Mouse (Mus musculus): Measurements from ENCODE around the gene Rnf31. TPM values are rescaled to one million over a fixed set of nuclear protein-coding genes. Genes with fewer than 3 reads are reported as not detected.

Gene Rnf31
- 20.2 TPM for polyA plus RNA-seq (2014; fragmentation: Illumina TruSeq; extraction: RNeasy Lipid Tissue Mini Kit (QIAGEN cat#74804); ENCODE audit: low read depth, low replicate concordance)

GRCm38 (mm10) chr14:55591331-55591891 lies at the start of gene Rnf31:
Gene Rnf31 (plus strand): TSS chr14:55591708.

GRCm38 (mm10) chr14:55559799-55560201 lies 31.7 kb upstream of the Rnf31 start, which contains the start of gene Dcaf11:
Gene Dcaf11 (plus strand): TSS chr14:55560006.

GRCm38 (mm10) chr14:55560202-55561073 lies 31.1 kb upstream of the Rnf31 start, which contains the start of gene A730061H03Rik:
Gene A730061H03Rik (minus strand): TSS chr14:55560406.

GRCm38 (mm10) chr14:55575302-55575701 lies 16.2 kb upstream of the Rnf31 start, which contains the start of gene Fitm1:
Gene Fitm1 (plus strand): TSS chr14:55575617.

GRCm38 (mm10) chr14:55577871-55578667 lies 13.4 kb upstream of the Rnf31 start, which contains the start of gene Psme1:
Gene Psme1 (plus strand): TSS chr14:55578123.

GRCm38 (mm10) chr14:55584702-55585565 lies 6.6 kb upstream of the Rnf31 start, which contains the start of gene Emc9:
Gene Emc9 (minus strand): TSS chr14:55585302.

GRCm38 (mm10) chr14:55590748-55591330 lies 669 bp upstream of the Rnf31 start, which contains the start of gene Psme2:
Gene Psme2 (minus strand): TSS chr14:55591113.

GRCm38 (mm10) chr14:55603271-55603632 lies 11.7 kb downstream of the Rnf31 start, which contains the start of gene Irf9:
Gene Irf9 (plus strand): TSS chr14:55603571.

GRCm38 (mm10) chr14:55617822-55618221 lies 26.3 kb downstream of the Rnf31 start, which contains the start of gene Rec8:
Gene Rec8 (plus strand): TSS chr14:55618037.

GRCm38 (mm10) chr14:55635523-55636007 lies 44.1 kb downstream of the Rnf31 start, which contains the start of gene Ipo4:
Gene Ipo4 (minus strand): TSS chr14:55635957.

GRCm38 (mm10) chr14:55637795-55638194 lies 46.3 kb downstream of the Rnf31 start, which contains the start of gene Gm49378:
Gene Gm49378 (minus strand): TSS chr14:55637895.

GRCm38 (mm10) chr14:55643060-55643907 lies 51.8 kb downstream of the Rnf31 start, which contains the start of gene Tm9sf1:
Gene Tm9sf1 (minus strand): TSS chr14:55643806.

GRCm38 (mm10) chr14:55649884-55650283 lies 58.4 kb downstream of the Rnf31 start, which contains the start of gene Tssk4:
Gene Tssk4 (plus strand): TSS chr14:55650184.

Other genes starting within 250 kb of the Rnf31 start
- 82.3 TPM for gene Dhrs4, start 113.0 kb upstream of the Rnf31 start, polyA plus RNA-seq (2014; fragmentation: Illumina TruSeq; extraction: RNeasy Lipid Tissue Mini Kit (QIAGEN cat#74804); ENCODE audit: low read depth, low replicate concordance)
- 0.93 TPM for gene Carmil3, start 101.1 kb upstream of the Rnf31 start, polyA plus RNA-seq (2014; fragmentation: Illumina TruSeq; extraction: RNeasy Lipid Tissue Mini Kit (QIAGEN cat#74804); ENCODE audit: low read depth, low replicate concordance)
- not detected for gene Cpne6, start 81.3 kb upstream of the Rnf31 start, polyA plus RNA-seq (2014; fragmentation: Illumina TruSeq; extraction: RNeasy Lipid Tissue Mini Kit (QIAGEN cat#74804); ENCODE audit: low read depth, low replicate concordance)
- gene Nrl, start 66.7 kb upstream of the Rnf31 start, polyA plus RNA-seq (2014; fragmentation: Illumina TruSeq; extraction: RNeasy Lipid Tissue Mini Kit (QIAGEN cat#74804); ENCODE audit: low read depth, low replicate concordance) = not detected
- 33.9 TPM for gene Pck2, start 51.4 kb upstream of the Rnf31 start, polyA plus RNA-seq (2014; fragmentation: Illumina TruSeq; extraction: RNeasy Lipid Tissue Mini Kit (QIAGEN cat#74804); ENCODE audit: low read depth, low replicate concordance)
- 139 TPM for gene Dcaf11, start 31.7 kb upstream of the Rnf31 start, polyA plus RNA-seq (2014; fragmentation: Illumina TruSeq; extraction: RNeasy Lipid Tissue Mini Kit (QIAGEN cat#74804); ENCODE audit: low read depth, low replicate concordance)
- gene A730061H03Rik, start 31.3 kb upstream of the Rnf31 start, polyA plus RNA-seq (2014; fragmentation: Illumina TruSeq; extraction: RNeasy Lipid Tissue Mini Kit (QIAGEN cat#74804); ENCODE audit: low read depth, low replicate concordance) = 1.9 TPM
- 0.46 TPM for gene Fitm1, start 16.1 kb upstream of the Rnf31 start, polyA plus RNA-seq (2014; fragmentation: Illumina TruSeq; extraction: RNeasy Lipid Tissue Mini Kit (QIAGEN cat#74804); ENCODE audit: low read depth, low replicate concordance)
- 110 TPM for gene Psme1, start 13.6 kb upstream of the Rnf31 start, polyA plus RNA-seq (2014; fragmentation: Illumina TruSeq; extraction: RNeasy Lipid Tissue Mini Kit (QIAGEN cat#74804); ENCODE audit: low read depth, low replicate concordance)
- gene Emc9, start 6.4 kb upstream of the Rnf31 start, polyA plus RNA-seq (2014; fragmentation: Illumina TruSeq; extraction: RNeasy Lipid Tissue Mini Kit (QIAGEN cat#74804); ENCODE audit: low read depth, low replicate concordance) = 40.1 TPM
- 153 TPM for gene Psme2, start 595 bp upstream of the Rnf31 start, polyA plus RNA-seq (2014; fragmentation: Illumina TruSeq; extraction: RNeasy Lipid Tissue Mini Kit (QIAGEN cat#74804); ENCODE audit: low read depth, low replicate concordance)
- gene Irf9, start 11.9 kb downstream of the Rnf31 start, polyA plus RNA-seq (2014; fragmentation: Illumina TruSeq; extraction: RNeasy Lipid Tissue Mini Kit (QIAGEN cat#74804); ENCODE audit: low read depth, low replicate concordance) = 46.8 TPM
- gene Rec8, start 26.3 kb downstream of the Rnf31 start, polyA plus RNA-seq (2014; fragmentation: Illumina TruSeq; extraction: RNeasy Lipid Tissue Mini Kit (QIAGEN cat#74804); ENCODE audit: low read depth, low replicate concordance) = 25.8 TPM
- 45.8 TPM for gene Ipo4, start 44.2 kb downstream of the Rnf31 start, polyA plus RNA-seq (2014; fragmentation: Illumina TruSeq; extraction: RNeasy Lipid Tissue Mini Kit (QIAGEN cat#74804); ENCODE audit: low read depth, low replicate concordance)
- 0.86 TPM for gene Gm49378, start 46.2 kb downstream of the Rnf31 start, polyA plus RNA-seq (2014; fragmentation: Illumina TruSeq; extraction: RNeasy Lipid Tissue Mini Kit (QIAGEN cat#74804); ENCODE audit: low read depth, low replicate concordance)
- 96.9 TPM for gene Tm9sf1, start 52.1 kb downstream of the Rnf31 start, polyA plus RNA-seq (2014; fragmentation: Illumina TruSeq; extraction: RNeasy Lipid Tissue Mini Kit (QIAGEN cat#74804); ENCODE audit: low read depth, low replicate concordance)
- 5.4 TPM for gene Tssk4, start 58.5 kb downstream of the Rnf31 start, polyA plus RNA-seq (2014; fragmentation: Illumina TruSeq; extraction: RNeasy Lipid Tissue Mini Kit (QIAGEN cat#74804); ENCODE audit: low read depth, low replicate concordance)
- 46.3 TPM for gene Mdp1, start 68.8 kb downstream of the Rnf31 start, polyA plus RNA-seq (2014; fragmentation: Illumina TruSeq; extraction: RNeasy Lipid Tissue Mini Kit (QIAGEN cat#74804); ENCODE audit: low read depth, low replicate concordance)
- gene Gmpr2, start 80.2 kb downstream of the Rnf31 start, polyA plus RNA-seq (2014; fragmentation: Illumina TruSeq; extraction: RNeasy Lipid Tissue Mini Kit (QIAGEN cat#74804); ENCODE audit: low read depth, low replicate concordance) = 25.4 TPM
- 186 TPM for gene Nedd8, start 80.4 kb downstream of the Rnf31 start, polyA plus RNA-seq (2014; fragmentation: Illumina TruSeq; extraction: RNeasy Lipid Tissue Mini Kit (QIAGEN cat#74804); ENCODE audit: low read depth, low replicate concordance)
- gene Tinf2, start 90.1 kb downstream of the Rnf31 start, polyA plus RNA-seq (2014; fragmentation: Illumina TruSeq; extraction: RNeasy Lipid Tissue Mini Kit (QIAGEN cat#74804); ENCODE audit: low read depth, low replicate concordance) = 14.4 TPM
- gene Tgm1, start 122.2 kb downstream of the Rnf31 start, polyA plus RNA-seq (2014; fragmentation: Illumina TruSeq; extraction: RNeasy Lipid Tissue Mini Kit (QIAGEN cat#74804); ENCODE audit: low read depth, low replicate concordance) = 2.5 TPM
- 28.8 TPM for gene Rabggta, start 130.6 kb downstream of the Rnf31 start, polyA plus RNA-seq (2014; fragmentation: Illumina TruSeq; extraction: RNeasy Lipid Tissue Mini Kit (QIAGEN cat#74804); ENCODE audit: low read depth, low replicate concordance)
- gene Dhrs1, start 154.0 kb downstream of the Rnf31 start, polyA plus RNA-seq (2014; fragmentation: Illumina TruSeq; extraction: RNeasy Lipid Tissue Mini Kit (QIAGEN cat#74804); ENCODE audit: low read depth, low replicate concordance) = 77.8 TPM
- 15.5 TPM for gene Nop9, start 154.0 kb downstream of the Rnf31 start, polyA plus RNA-seq (2014; fragmentation: Illumina TruSeq; extraction: RNeasy Lipid Tissue Mini Kit (QIAGEN cat#74804); ENCODE audit: low read depth, low replicate concordance)
- gene Cideb, start 166.8 kb downstream of the Rnf31 start, polyA plus RNA-seq (2014; fragmentation: Illumina TruSeq; extraction: RNeasy Lipid Tissue Mini Kit (QIAGEN cat#74804); ENCODE audit: low read depth, low replicate concordance) = 5.3 TPM
- gene Ltb4r2, start 169.7 kb downstream of the Rnf31 start, polyA plus RNA-seq (2014; fragmentation: Illumina TruSeq; extraction: RNeasy Lipid Tissue Mini Kit (QIAGEN cat#74804); ENCODE audit: low read depth, low replicate concordance) = 0.77 TPM
- gene Ltb4r1, start 174.3 kb downstream of the Rnf31 start, polyA plus RNA-seq (2014; fragmentation: Illumina TruSeq; extraction: RNeasy Lipid Tissue Mini Kit (QIAGEN cat#74804); ENCODE audit: low read depth, low replicate concordance) = 2.9 TPM
- gene Adcy4, start 192.4 kb downstream of the Rnf31 start, polyA plus RNA-seq (2014; fragmentation: Illumina TruSeq; extraction: RNeasy Lipid Tissue Mini Kit (QIAGEN cat#74804); ENCODE audit: low read depth, low replicate concordance) = 9.6 TPM
- 3.7 TPM for gene Ripk3, start 197.2 kb downstream of the Rnf31 start, polyA plus RNA-seq (2014; fragmentation: Illumina TruSeq; extraction: RNeasy Lipid Tissue Mini Kit (QIAGEN cat#74804); ENCODE audit: low read depth, low replicate concordance)
- 8.8 TPM for gene Nfatc4, start 231.4 kb downstream of the Rnf31 start, polyA plus RNA-seq (2014; fragmentation: Illumina TruSeq; extraction: RNeasy Lipid Tissue Mini Kit (QIAGEN cat#74804); ENCODE audit: low read depth, low replicate concordance)

Data from adipose tissue, adult 10 weeks (tissue).